Mouse (Mus musculus): ENCODE data around the gene 4930519P11Rik. TPM values are rescaled to one million over a fixed set of nuclear protein-coding genes. Genes with fewer than 3 reads are reported as not detected.

The 4930519P11Rik gene
- polyA plus RNA-seq, 1 experiment from 2014 or later: 0.72 TPM

GRCm38 (mm10) chr2:154571266-154571665 lies 42.0 kb downstream of the 4930519P11Rik start:
- no peaks in the 10 kb centered on the region for H3K27me3 ChIP-seq (ENCODE audit: control insufficient read depth, insufficient read depth, low read length)
- 76% methylated on average over 4 of the region's 4 CpGs for WGBS (ENCODE audit: insufficient replicate concordance)
- H3K36me3 ChIP-seq (ENCODE audit: control insufficient read depth, insufficient read depth, low read length): no peaks in the 10 kb centered on the region
- no peaks in the 10 kb centered on the region for H3K9me3 ChIP-seq (replicated peaks; ENCODE audit: control insufficient read depth, low read length)
- H3K27ac ChIP-seq (ENCODE audit: low read depth, low read length): no peak overlapping the region
- no peak overlapping the region for H3K4me2 ChIP-seq
- H3K4me3 ChIP-seq (ENCODE audit: low read depth, low read length): no peak overlapping the region
- peaks cover 17% of the 10 kb centered on the region for H3K4me1 ChIP-seq (ENCODE audit: control insufficient read depth, insufficient read depth, low read length)
- H3K9ac ChIP-seq (ENCODE audit: low read depth, low read length): no peak overlapping the region
- no peak for ATAC-seq (replicated peaks; ENCODE audit: insufficient number of reproducible peaks, low FRiP score, low TSS enrichment)

- Histone ChIP-seq H3K27me3 (ENCODE audit: control insufficient read depth, insufficient read depth, low read length) (no peaks in the 10 kb centered on the region), H3K9me3 (replicated peaks; ENCODE audit: control insufficient read depth, low read length) (no peaks in the 10 kb centered on the region), H3K9ac (ENCODE audit: low read depth, low read length) (no peak overlapping the region), H3K4me1 (ENCODE audit: control insufficient read depth, insufficient read depth, low read length) (peaks cover 17% of the 10 kb centered on the region), H3K4me3 (ENCODE audit: low read depth, low read length) (no peak overlapping the region), H3K36me3 (ENCODE audit: control insufficient read depth, insufficient read depth, low read length) (no peaks in the 10 kb centered on the region), H3K4me2 (peak overlapping the region; percentile 83; the same call in 1 of the 2 replicates), H3K27ac (ENCODE audit: low read depth, low read length) (no peak overlapping the region)
- ATAC-seq (replicated peaks; ENCODE audit: insufficient number of reproducible peaks, low FRiP score, low TSS enrichment): no peak
- 77% methylated on average over 4 of the region's 4 CpGs for WGBS (ENCODE audit: insufficient replicate concordance)
Measured at GRCm38 (mm10) chr2:154570666-154571065, 42.6 kb downstream of the 4930519P11Rik start.

GRCm38 (mm10) chr2:154569836-154570286 lies 43.4 kb downstream of the 4930519P11Rik start, which contains the start of gene E2f1:
Gene E2f1 (minus strand): TSS chr2:154569892.
- H3K27ac ChIP-seq (ENCODE audit: low read depth, low read length): peak within 1 kb of the TSS; percentile 85
- H3K9me3 ChIP-seq (replicated peaks; ENCODE audit: control insufficient read depth, low read length): no peaks in the 10 kb centered on the region
- H3K4me3 ChIP-seq (ENCODE audit: low read depth, low read length): peak within 1 kb of the TSS; percentile 80
- H3K27me3 ChIP-seq (ENCODE audit: control insufficient read depth, insufficient read depth, low read length): no peaks in the 10 kb centered on the region
- peak within 1 kb of the TSS; percentile 83 for H3K4me2 ChIP-seq
- WGBS (ENCODE audit: insufficient replicate concordance): under 1% methylated on average over 43 of the region's 44 CpGs
- H3K36me3 ChIP-seq (ENCODE audit: control insufficient read depth, insufficient read depth, low read length): no peaks in the 10 kb centered on the region
- ATAC-seq (replicated peaks; ENCODE audit: insufficient number of reproducible peaks, low FRiP score, low TSS enrichment): peak; percentile 98
- peaks cover 17% of the 10 kb centered on the region for H3K4me1 ChIP-seq (ENCODE audit: control insufficient read depth, insufficient read depth, low read length)
- peak within 1 kb of the TSS; percentile 82 for H3K9ac ChIP-seq (ENCODE audit: low read depth, low read length)

- ATAC-seq (replicated peaks; ENCODE audit: insufficient number of reproducible peaks, low FRiP score, low TSS enrichment): peak; percentile 86
- under 1% methylated on average over 48 of the region's 70 CpGs for WGBS (ENCODE audit: insufficient replicate concordance)
- H3K9ac ChIP-seq (ENCODE audit: low read depth, low read length): peak overlapping the region; percentile 82
Measured at GRCm38 (mm10) chr2:154569071-154569748, 44.0 kb downstream of the 4930519P11Rik start.

GRCm38 (mm10) chr2:154568329-154569070 lies 44.7 kb downstream of the 4930519P11Rik start:
- H3K36me3 ChIP-seq (ENCODE audit: control insufficient read depth, insufficient read depth, low read length): 0 out of 2 replicates have a peak, but pooled peaks cover 5% of the 10 kb centered on the region
- peak overlapping the region; percentile 80 for H3K4me3 ChIP-seq (ENCODE audit: low read depth, low read length)
- H3K4me1 ChIP-seq (ENCODE audit: control insufficient read depth, insufficient read depth, low read length): peaks cover 17% of the 10 kb centered on the region
- H3K9ac ChIP-seq (ENCODE audit: low read depth, low read length): peak overlapping the region; percentile 82
- WGBS (ENCODE audit: insufficient replicate concordance): 20% methylated on average over 10 of the region's 10 CpGs
- peak overlapping the region; percentile 85 for H3K27ac ChIP-seq (ENCODE audit: low read depth, low read length)
- H3K27me3 ChIP-seq (ENCODE audit: control insufficient read depth, insufficient read depth, low read length): no peaks in the 10 kb centered on the region
- H3K4me2 ChIP-seq: peak overlapping the region; percentile 83
- no peak for ATAC-seq (replicated peaks; ENCODE audit: insufficient number of reproducible peaks, low FRiP score, low TSS enrichment)
- H3K9me3 ChIP-seq (replicated peaks; ENCODE audit: control insufficient read depth, low read length): no peaks in the 10 kb centered on the region

More at GRCm38 (mm10) chr2:154569071-154569748, 44.0 kb downstream of the 4930519P11Rik start:
- peak overlapping the region; percentile 80 for H3K4me3 ChIP-seq (ENCODE audit: low read depth, low read length)
- peaks cover 17% of the 10 kb centered on the region for H3K4me1 ChIP-seq (ENCODE audit: control insufficient read depth, insufficient read depth, low read length)
- peak overlapping the region; percentile 85 for H3K27ac ChIP-seq (ENCODE audit: low read depth, low read length)
- H3K4me2 ChIP-seq: peak overlapping the region; percentile 83
- H3K36me3 ChIP-seq (ENCODE audit: control insufficient read depth, insufficient read depth, low read length): 0 out of 2 replicates have a peak, but pooled peaks cover 1% of the 10 kb centered on the region
- H3K9me3 ChIP-seq (replicated peaks; ENCODE audit: control insufficient read depth, low read length): no peaks in the 10 kb centered on the region
- no peaks in the 10 kb centered on the region for H3K27me3 ChIP-seq (ENCODE audit: control insufficient read depth, insufficient read depth, low read length)

GRCm38 (mm10) chr2:154567766-154568165 lies 45.5 kb downstream of the 4930519P11Rik start:
- Histone ChIP-seq H3K9me3 (replicated peaks; ENCODE audit: control insufficient read depth, low read length) (no peaks in the 10 kb centered on the region), H3K36me3 (ENCODE audit: control insufficient read depth, insufficient read depth, low read length) (0 out of 2 replicates have a peak, but pooled peaks cover 5% of the 10 kb centered on the region), H3K4me2 (peak overlapping the region; percentile 83), H3K4me3 (ENCODE audit: low read depth, low read length) (peak overlapping the region; percentile 80; the same call in 1 of the 2 replicates), H3K9ac (ENCODE audit: low read depth, low read length) (no peak overlapping the region), H3K4me1 (ENCODE audit: control insufficient read depth, insufficient read depth, low read length) (peaks cover 17% of the 10 kb centered on the region), H3K27ac (ENCODE audit: low read depth, low read length) (peak overlapping the region; percentile 22; the same call in 1 of the 2 replicates), H3K27me3 (ENCODE audit: control insufficient read depth, insufficient read depth, low read length) (no peaks in the 10 kb centered on the region)
- 80% methylated on average over 2 of the region's 2 CpGs for WGBS (ENCODE audit: insufficient replicate concordance)
- no peak for ATAC-seq (replicated peaks; ENCODE audit: insufficient number of reproducible peaks, low FRiP score, low TSS enrichment)

- no peak overlapping the region for H3K4me2 ChIP-seq
- no peak overlapping the region for H3K27ac ChIP-seq (ENCODE audit: low read depth, low read length)
- ATAC-seq (replicated peaks; ENCODE audit: insufficient number of reproducible peaks, low FRiP score, low TSS enrichment): no peak
- peaks cover 17% of the 10 kb centered on the region for H3K4me1 ChIP-seq (ENCODE audit: control insufficient read depth, insufficient read depth, low read length)
- H3K9ac ChIP-seq (ENCODE audit: low read depth, low read length): no peak overlapping the region
- no peaks in the 10 kb centered on the region for H3K9me3 ChIP-seq (replicated peaks; ENCODE audit: control insufficient read depth, low read length)
- no peak overlapping the region for H3K4me3 ChIP-seq (ENCODE audit: low read depth, low read length)
- 60% methylated on average over 8 of the region's 8 CpGs for WGBS (ENCODE audit: insufficient replicate concordance)
- H3K36me3 ChIP-seq (ENCODE audit: control insufficient read depth, insufficient read depth, low read length): 0 out of 2 replicates have a peak, but pooled peaks cover 7% of the 10 kb centered on the region
- no peaks in the 10 kb centered on the region for H3K27me3 ChIP-seq (ENCODE audit: control insufficient read depth, insufficient read depth, low read length)
Measured at GRCm38 (mm10) chr2:154566641-154567040, 46.6 kb downstream of the 4930519P11Rik start.

GRCm38 (mm10) chr2:154565562-154565961 lies 47.7 kb downstream of the 4930519P11Rik start:
- ATAC-seq (replicated peaks; ENCODE audit: insufficient number of reproducible peaks, low FRiP score, low TSS enrichment): no peak
- H3K9me3 ChIP-seq (replicated peaks; ENCODE audit: control insufficient read depth, low read length): no peaks in the 10 kb centered on the region
- no peaks in the 10 kb centered on the region for H3K27me3 ChIP-seq (ENCODE audit: control insufficient read depth, insufficient read depth, low read length)
- peaks cover 11% of the 10 kb centered on the region for H3K36me3 ChIP-seq (ENCODE audit: control insufficient read depth, insufficient read depth, low read length)
- no peak overlapping the region for H3K4me2 ChIP-seq
- WGBS (ENCODE audit: insufficient replicate concordance): 79% methylated on average over 3 of the region's 3 CpGs
- H3K4me3 ChIP-seq (ENCODE audit: low read depth, low read length): no peak overlapping the region
- peaks cover 17% of the 10 kb centered on the region for H3K4me1 ChIP-seq (ENCODE audit: control insufficient read depth, insufficient read depth, low read length)
- H3K9ac ChIP-seq (ENCODE audit: low read depth, low read length): no peak overlapping the region
- H3K27ac ChIP-seq (ENCODE audit: low read depth, low read length): no peak overlapping the region

All from heart, embryonic 11.5 days (tissue).